Mouse (Mus musculus): ENCODE data around the gene Hnf1b. TPM values are rescaled to one million over a fixed set of nuclear protein-coding genes. Genes with fewer than 3 reads are reported as not detected.

Hnf1b gene
- polyA plus RNA-seq, 1 experiment from 2014 or later = 0.20 TPM

DNA sequence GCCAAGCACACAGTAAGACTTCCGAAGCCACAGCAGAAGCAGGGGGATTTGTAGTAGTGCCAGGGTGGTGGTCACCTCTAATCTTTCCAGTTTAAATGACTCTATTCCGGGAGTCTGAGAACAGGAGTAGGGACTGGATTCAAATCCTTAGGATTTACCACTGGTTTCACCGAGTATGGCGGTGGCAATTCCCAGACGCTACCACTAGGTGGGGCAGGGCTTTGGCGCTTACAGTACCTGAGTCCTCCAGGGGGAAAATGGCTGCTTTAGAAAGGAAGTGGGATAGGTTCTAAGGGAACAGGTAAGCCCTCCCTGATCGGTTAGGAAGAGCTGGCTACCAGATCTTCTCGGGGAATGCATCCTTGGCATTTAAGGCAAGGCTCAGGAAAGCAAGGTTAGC lies 17.5 kb upstream of the Hnf1b start:
- no peaks in the 10 kb centered on the region for H3K4me1 ChIP-seq
- 45% methylated on average over 8 of the region's 8 CpGs for WGBS
- H3K27me3 ChIP-seq (replicated peaks) = no peaks in the 10 kb centered on the region
- H3K27ac ChIP-seq = no peak overlapping the region
- no peaks in the 10 kb centered on the region for H3K36me3 ChIP-seq
- no peak overlapping the region for H3K9ac ChIP-seq
- no peak overlapping the region for H3K4me2 ChIP-seq (replicated peaks)
- no peak overlapping the region for H3K4me3 ChIP-seq
- ATAC-seq (ENCODE audit: low FRiP score, low read depth) = no peak
- H3K9me3 ChIP-seq = no peaks in the 10 kb centered on the region

DNA sequence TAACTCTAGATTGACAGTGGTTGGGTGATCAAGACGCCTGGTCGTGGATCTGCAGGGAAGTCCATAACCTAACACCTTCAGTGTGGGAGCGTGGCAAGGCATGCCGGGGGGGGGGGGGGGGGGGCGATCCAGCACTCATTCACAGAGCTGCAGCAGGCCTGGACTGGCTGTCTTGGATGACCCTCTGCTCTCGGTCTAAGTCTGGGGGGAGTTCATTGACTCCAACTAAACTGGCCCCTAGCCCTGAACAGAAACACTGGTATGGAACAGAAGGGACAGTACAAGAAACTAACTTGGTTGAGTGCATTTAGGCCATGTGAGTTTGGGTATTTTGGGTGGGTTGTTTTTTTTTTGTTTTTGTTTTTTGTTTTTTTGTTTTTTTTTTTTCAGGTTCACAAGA lies 16.3 kb upstream of the Hnf1b start:
- H3K9ac ChIP-seq = no peak overlapping the region
- no peak for ATAC-seq (ENCODE audit: low FRiP score, low read depth)
- H3K27ac ChIP-seq = no peak overlapping the region
- no peaks in the 10 kb centered on the region for H3K4me1 ChIP-seq
- no peak overlapping the region for H3K4me2 ChIP-seq (replicated peaks)
- H3K36me3 ChIP-seq = no peaks in the 10 kb centered on the region
- no peak overlapping the region for H3K4me3 ChIP-seq
- no peaks in the 10 kb centered on the region for H3K9me3 ChIP-seq
- WGBS = 82% methylated on average over 6 of the region's 6 CpGs
- H3K27me3 ChIP-seq (replicated peaks) = no peaks in the 10 kb centered on the region

DNA sequence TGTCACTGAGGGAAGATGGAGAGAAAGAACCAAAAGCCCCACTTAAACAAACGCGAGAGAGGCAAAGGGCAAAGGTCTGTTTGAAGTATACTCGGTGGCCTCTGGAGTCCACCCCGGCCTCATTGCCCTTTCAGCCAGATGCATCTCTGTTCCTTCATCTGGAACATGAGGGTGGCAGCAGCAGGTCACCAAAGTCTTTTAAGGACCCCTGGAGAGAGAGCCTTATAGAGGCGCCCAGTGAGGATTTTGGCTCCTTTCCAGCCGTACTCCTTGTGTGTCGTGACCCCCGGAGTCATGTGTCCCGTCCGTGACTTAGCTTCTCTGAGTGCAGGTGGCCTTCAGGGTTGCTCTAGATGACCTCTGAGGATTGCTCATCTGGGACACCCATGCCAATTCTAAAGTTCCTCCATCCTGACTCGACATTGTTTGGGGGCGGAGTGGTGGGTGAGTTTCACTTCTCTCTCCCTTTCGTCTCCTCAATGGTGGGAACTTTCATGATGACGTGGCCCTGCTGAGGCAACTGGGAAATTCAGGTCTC lies 15.8 kb upstream of the Hnf1b start:
- H3K27ac ChIP-seq = no peak overlapping the region
- 82% methylated on average over 14 of the region's 14 CpGs for WGBS
- no peak for ATAC-seq (ENCODE audit: low FRiP score, low read depth)

DNA sequence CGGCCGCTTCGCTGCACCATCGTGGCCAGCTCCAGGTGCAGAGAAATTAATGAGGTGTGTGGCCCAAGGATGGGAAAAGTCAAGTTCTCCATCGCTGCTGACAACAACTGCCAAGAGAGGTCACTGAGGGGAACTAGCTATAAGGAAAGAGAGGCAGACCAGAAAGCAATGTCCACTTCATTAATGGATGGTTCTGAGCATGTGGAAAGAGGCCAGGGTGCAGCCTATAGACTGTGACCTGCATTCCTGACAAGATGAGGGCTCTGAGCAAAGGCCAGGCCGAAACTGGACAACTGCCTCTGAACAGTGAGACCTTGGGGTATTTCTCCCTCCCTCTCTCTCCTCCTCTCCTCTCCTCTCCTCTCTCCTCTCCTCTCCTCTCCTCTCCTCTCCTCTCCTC lies 10.4 kb upstream of the Hnf1b start:
- no peaks in the 10 kb centered on the region for H3K4me1 ChIP-seq
- no peaks in the 10 kb centered on the region for H3K36me3 ChIP-seq
- H3K27ac ChIP-seq = no peak overlapping the region
- H3K4me2 ChIP-seq (replicated peaks) = no peak overlapping the region
- H3K9ac ChIP-seq = no peak overlapping the region
- H3K9me3 ChIP-seq = no peaks in the 10 kb centered on the region
- WGBS = 82% methylated on average over 6 of the region's 6 CpGs
- ATAC-seq (ENCODE audit: low FRiP score, low read depth) = no peak
- H3K4me3 ChIP-seq = no peak overlapping the region
- H3K27me3 ChIP-seq (replicated peaks) = no peaks in the 10 kb centered on the region

More for the DNA sequence above, 15.8 kb upstream of the Hnf1b start:
- H3K4me2 ChIP-seq (replicated peaks) = no peak overlapping the region
- no peaks in the 10 kb centered on the region for H3K36me3 ChIP-seq
- no peaks in the 10 kb centered on the region for H3K9me3 ChIP-seq
- H3K4me3 ChIP-seq = no peak overlapping the region
- no peaks in the 10 kb centered on the region for H3K27me3 ChIP-seq (replicated peaks)
- no peak overlapping the region for H3K9ac ChIP-seq
- no peaks in the 10 kb centered on the region for H3K4me1 ChIP-seq

DNA sequence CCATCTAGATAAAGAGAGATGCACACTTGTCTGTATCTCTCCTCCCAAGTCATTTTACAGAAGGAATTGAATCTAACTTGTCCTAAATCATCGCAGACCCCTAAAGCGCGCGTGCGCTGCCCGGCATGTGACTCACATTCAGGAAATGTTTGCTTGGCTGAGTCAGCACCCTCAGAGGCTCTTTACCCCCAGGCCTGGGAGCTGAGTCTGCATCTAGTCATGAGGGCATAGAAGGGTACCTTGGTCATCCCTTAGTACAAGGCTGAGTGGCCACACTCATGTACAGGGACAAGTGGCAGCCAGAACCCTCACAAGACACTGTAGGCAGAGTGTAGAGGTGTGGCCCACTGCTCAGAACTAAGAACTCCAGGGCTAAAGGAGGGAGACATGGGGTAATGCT lies 6.3 kb upstream of the Hnf1b start:
- no peaks in the 10 kb centered on the region for H3K36me3 ChIP-seq
- 95% methylated on average over 6 of the region's 6 CpGs for WGBS
- no peak overlapping the region for H3K9ac ChIP-seq
- H3K4me1 ChIP-seq = no peaks in the 10 kb centered on the region
- no peak overlapping the region for H3K27ac ChIP-seq
- H3K4me2 ChIP-seq (replicated peaks) = no peak overlapping the region
- no peaks in the 10 kb centered on the region for H3K9me3 ChIP-seq
- peaks cover 14% of the 10 kb centered on the region; the same call in 1 of the 2 replicates for H3K27me3 ChIP-seq (replicated peaks)
- H3K4me3 ChIP-seq = no peak overlapping the region
- ATAC-seq (ENCODE audit: low FRiP score, low read depth) = no peak

DNA sequence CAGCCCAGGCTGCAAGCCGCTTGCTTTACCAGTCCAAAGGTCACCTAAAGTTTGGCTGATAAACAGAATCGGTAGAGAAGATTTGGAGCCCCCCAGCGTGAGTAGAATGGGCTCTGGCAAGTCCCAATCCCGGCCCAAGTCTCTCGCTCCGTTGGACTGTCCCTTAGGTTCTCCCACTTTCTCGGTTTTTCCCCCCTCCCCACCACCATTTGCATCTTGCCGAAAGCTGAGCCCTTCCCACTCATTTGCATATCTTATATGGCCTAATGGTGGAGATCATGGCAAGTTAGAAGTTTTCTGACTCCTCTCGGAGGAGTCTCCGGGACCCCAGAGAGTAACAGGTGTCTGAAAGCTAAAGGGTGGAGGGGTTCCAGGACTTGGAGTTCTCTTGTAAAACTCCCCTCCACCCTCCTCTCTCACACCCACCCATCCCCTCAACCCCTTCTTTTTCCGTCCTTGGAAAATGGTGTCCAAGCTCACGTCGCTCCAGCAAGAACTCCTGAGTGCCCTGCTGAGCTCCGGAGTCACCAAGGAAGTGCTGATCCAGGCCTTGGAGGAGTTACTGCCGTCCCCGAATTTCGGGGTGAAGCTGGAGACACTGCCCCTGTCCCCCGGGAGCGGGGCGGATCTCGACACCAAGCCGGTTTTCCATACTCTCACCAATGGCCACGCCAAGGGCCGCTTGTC lies 866 bp downstream of the Hnf1b start:
- peaks cover 23% of the 10 kb centered on the region for H3K4me1 ChIP-seq
- H3K27me3 ChIP-seq (replicated peaks) = peaks cover 73% of the 10 kb centered on the region
- H3K9me3 ChIP-seq = no peaks in the 10 kb centered on the region
- H3K36me3 ChIP-seq = no peaks in the 10 kb centered on the region
- H3K4me2 ChIP-seq (replicated peaks) = peak overlapping the region; percentile 31
- H3K9ac ChIP-seq = 0 out of 2 replicates have a peak overlapping the region, but pooled peaks have one; percentile 0
- WGBS = under 1% methylated on average over 24 of the region's 24 CpGs
- no peak for ATAC-seq (ENCODE audit: low FRiP score, low read depth)
- H3K4me3 ChIP-seq = no peak overlapping the region
- H3K27ac ChIP-seq = no peak overlapping the region

DNA sequence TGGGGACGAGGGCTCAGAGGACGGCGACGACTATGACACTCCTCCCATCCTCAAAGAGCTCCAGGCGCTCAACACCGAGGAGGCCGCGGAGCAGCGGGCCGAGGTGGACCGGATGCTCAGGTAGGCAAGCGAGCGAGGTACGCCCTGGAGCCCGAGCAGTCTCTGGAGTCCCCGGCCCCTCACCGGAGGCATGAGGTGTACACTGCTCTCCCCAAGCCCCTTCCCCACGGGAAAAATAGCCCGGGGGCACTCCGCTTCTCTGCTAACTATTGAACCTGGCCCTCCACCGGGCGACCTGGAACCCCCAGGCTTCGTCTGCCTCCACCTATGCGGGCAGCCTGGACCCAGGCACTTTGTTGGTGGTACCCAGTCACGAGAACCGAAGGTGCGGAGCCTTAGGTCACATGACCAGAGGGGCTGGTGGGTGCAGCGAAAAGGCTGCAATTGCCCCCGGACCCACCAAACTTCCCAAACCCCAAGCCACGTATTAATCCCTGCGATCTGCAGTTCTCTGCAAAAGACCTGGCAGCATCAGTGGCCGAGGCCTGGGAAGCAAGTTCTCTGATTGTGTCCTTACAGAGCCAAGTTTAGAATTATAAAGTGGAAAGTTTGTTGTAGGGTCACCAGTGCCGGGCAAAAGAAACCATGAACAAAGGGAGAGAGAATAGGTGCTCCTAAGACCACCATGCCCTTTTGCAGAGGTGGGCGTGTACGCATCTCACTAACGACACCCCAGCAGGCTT lies 1.6 kb downstream of the Hnf1b start:
- Histone ChIP-seq H3K27ac (no peak overlapping the region), H3K9ac (0 out of 2 replicates have a peak overlapping the region, but pooled peaks have one; percentile 0), H3K36me3 (no peaks in the 10 kb centered on the region), H3K4me3 (0 out of 2 replicates have a peak overlapping the region, but pooled peaks have one; percentile 7), H3K27me3 (replicated peaks) (peaks cover 80% of the 10 kb centered on the region), H3K4me1 (peaks cover 23% of the 10 kb centered on the region), H3K4me2 (replicated peaks) (peak overlapping the region; percentile 31), H3K9me3 (no peaks in the 10 kb centered on the region)
- no peak for ATAC-seq (ENCODE audit: low FRiP score, low read depth)
- under 1% methylated on average over 36 of the region's 36 CpGs for WGBS

DNA sequence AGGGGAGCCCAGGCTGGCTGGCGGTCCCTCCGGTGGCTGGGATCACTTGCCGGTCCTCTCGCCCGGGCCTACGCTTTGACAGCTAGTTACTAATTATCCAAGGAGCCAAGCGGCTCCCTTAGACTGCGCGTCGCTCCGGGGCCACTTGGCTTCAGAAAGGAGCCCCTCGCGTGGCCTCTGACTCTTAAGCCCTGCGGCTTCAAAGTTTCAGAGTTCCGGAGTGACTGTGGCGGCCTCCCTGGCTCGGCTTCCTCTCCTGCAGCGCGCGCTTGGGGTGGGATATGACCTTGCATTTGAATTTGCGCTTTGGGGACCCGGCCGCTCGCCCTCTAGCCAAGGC lies 2.1 kb downstream of the Hnf1b start:
- no peaks in the 10 kb centered on the region for H3K9me3 ChIP-seq
- no peak for ATAC-seq (ENCODE audit: low FRiP score, low read depth)
- H3K27ac ChIP-seq = no peak overlapping the region
- peaks cover 81% of the 10 kb centered on the region for H3K27me3 ChIP-seq (replicated peaks)
- under 1% methylated on average over 24 of the region's 24 CpGs for WGBS
- no peaks in the 10 kb centered on the region for H3K36me3 ChIP-seq
- H3K4me2 ChIP-seq (replicated peaks) = no peak overlapping the region; the same call in 1 of the 2 replicates
- peaks cover 23% of the 10 kb centered on the region for H3K4me1 ChIP-seq
- no peak overlapping the region for H3K9ac ChIP-seq
- 0 out of 2 replicates have a peak overlapping the region, but pooled peaks have one; percentile 7 for H3K4me3 ChIP-seq

DNA sequence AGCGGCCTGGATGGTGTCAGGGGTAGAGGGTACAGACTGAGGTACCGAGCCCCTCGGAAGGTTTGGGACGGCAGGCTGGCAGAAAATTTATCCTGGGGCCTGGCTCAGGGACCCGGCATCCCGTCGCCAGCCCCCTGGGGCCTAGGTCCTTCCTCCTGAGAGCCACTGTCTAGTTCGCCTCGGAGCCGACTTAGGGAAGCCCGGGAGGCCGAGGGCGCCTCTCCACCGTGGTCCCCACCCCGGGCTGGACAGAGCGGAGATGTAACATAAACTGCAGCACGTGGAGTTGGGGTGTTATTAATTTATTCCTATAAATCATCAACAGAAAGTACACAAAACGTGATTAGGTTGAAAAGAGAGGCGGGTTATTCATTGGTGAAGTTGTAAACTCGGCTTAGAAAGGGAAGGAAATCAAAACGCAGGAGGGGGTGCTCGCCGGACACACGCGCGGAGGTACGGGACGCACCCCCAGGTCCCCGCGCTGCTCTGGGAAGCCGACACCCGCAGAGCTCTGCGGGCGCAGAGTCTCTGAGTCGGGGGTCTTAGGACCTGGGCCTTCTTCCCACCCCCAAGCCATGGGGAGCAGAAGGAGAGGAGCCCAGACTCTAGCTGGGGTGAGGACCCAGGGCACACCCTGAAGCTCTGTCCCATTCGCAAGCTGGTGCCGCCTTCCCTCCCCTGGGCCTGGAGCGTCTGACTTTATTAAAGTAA lies 2.8 kb downstream of the Hnf1b start:
- no peak overlapping the region for H3K27ac ChIP-seq
- H3K9me3 ChIP-seq = no peaks in the 10 kb centered on the region
- no peak overlapping the region for H3K9ac ChIP-seq
- H3K36me3 ChIP-seq = no peaks in the 10 kb centered on the region
- H3K27me3 ChIP-seq (replicated peaks) = peaks cover 79% of the 10 kb centered on the region
- H3K4me2 ChIP-seq (replicated peaks) = peak overlapping the region; percentile 35; the same call in 1 of the 2 replicates
- H3K4me1 ChIP-seq = peaks cover 23% of the 10 kb centered on the region
- no peak for ATAC-seq (ENCODE audit: low FRiP score, low read depth)
- peak overlapping the region; percentile 3; the same call in 1 of the 2 replicates for H3K4me3 ChIP-seq
- under 1% methylated on average over 38 of the region's 38 CpGs for WGBS

DNA sequence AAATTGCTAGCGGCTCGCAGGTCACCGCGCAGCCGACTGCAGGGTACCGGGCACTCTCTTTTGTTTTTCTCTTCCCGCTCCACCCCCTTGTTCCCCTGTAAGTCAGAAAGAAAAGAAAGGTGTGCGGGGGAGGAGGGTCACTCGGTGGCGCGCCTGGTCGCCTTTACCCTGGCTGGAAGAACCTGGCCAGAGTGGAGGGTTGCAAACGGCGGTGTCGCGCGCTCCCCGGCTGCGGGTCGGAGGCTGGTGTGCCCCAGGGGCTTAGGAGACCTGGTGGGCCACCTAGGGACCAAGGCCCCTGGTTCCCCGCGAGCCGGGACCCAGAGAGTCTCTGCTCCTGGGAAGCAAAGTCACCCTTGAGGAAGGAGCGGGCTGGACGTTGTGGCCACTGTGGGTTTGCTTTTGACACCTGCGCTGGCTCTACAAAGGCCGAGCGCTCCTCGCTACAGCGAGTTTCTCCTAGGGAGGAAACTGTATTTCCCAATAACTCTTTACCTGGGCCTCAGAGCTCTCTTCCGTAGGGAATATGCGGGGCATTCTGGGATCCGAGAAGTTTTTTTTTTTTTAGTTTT lies 3.4 kb downstream of the Hnf1b start:
- H3K9me3 ChIP-seq = no peaks in the 10 kb centered on the region
- H3K4me3 ChIP-seq = peak overlapping the region; percentile 3; the same call in 1 of the 2 replicates
- H3K27me3 ChIP-seq (replicated peaks) = peaks cover 73% of the 10 kb centered on the region
- no peak overlapping the region for H3K27ac ChIP-seq
- under 1% methylated on average over 33 of the region's 33 CpGs for WGBS
- H3K36me3 ChIP-seq = no peaks in the 10 kb centered on the region
- no peak overlapping the region for H3K9ac ChIP-seq
- peak overlapping the region; percentile 35 for H3K4me2 ChIP-seq (replicated peaks)
- H3K4me1 ChIP-seq = peaks cover 23% of the 10 kb centered on the region
- no peak for ATAC-seq (ENCODE audit: low FRiP score, low read depth)

DNA sequence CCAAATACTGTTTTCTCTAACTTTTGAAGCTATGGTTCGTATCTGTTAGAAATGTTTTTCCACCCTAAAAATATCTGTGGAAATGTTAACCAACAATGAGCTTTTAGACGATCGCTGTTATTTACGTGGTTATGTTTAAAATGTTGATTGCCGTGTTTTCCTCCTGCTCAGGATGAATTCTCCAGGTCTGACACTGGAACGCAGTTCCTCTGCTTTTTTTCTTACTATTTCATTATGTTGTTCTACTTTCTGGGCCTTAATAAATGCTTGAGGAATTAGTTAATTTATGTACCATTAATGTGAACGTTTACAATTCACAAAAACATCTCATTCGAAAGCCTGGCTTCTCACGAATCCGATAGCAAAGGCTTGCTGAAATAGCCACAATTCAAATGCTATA lies 4.2 kb downstream of the Hnf1b start:
- Histone ChIP-seq H3K4me1 (peaks cover 23% of the 10 kb centered on the region), H3K36me3 (no peaks in the 10 kb centered on the region), H3K27me3 (replicated peaks) (peaks cover 67% of the 10 kb centered on the region), H3K27ac (no peak overlapping the region), H3K4me3 (no peak overlapping the region), H3K9ac (no peak overlapping the region), H3K4me2 (replicated peaks) (no peak overlapping the region), H3K9me3 (no peaks in the 10 kb centered on the region)
- no peak for ATAC-seq (ENCODE audit: low FRiP score, low read depth)
- WGBS = 4% methylated on average over 10 of the region's 10 CpGs

DNA sequence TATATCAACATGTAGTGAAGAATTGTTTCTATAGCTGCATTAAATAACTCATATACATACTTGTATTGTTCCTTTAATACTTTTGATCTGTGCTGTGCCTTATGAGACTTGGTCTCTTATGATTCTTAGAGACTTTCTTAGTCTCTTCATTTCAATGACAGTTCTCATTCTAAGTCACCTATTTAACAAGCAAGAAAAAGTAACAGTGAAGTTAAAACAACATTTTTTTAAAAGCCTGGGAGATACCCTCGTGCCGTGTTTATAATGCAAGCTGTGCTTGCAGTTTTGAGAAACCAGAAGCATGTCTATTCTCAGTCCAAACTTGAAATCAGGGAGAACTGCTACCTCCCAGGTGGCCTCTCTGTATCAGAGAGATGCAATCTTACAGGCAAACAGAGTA lies 4.8 kb downstream of the Hnf1b start:
- no peaks in the 10 kb centered on the region for H3K9me3 ChIP-seq
- no peak overlapping the region for H3K27ac ChIP-seq
- peaks cover 23% of the 10 kb centered on the region for H3K4me1 ChIP-seq
- no peak overlapping the region for H3K4me3 ChIP-seq
- H3K36me3 ChIP-seq = no peaks in the 10 kb centered on the region
- WGBS = 18% methylated on average over 2 of the region's 2 CpGs
- no peak for ATAC-seq (ENCODE audit: low FRiP score, low read depth)
- H3K27me3 ChIP-seq (replicated peaks) = peaks cover 61% of the 10 kb centered on the region
- no peak overlapping the region for H3K4me2 ChIP-seq (replicated peaks)
- H3K9ac ChIP-seq = no peak overlapping the region
